Mouse (Mus musculus) forebrain, embryonic 12.5 days (tissue): ENCODE results near the gene Sltm. TPM values are rescaled to one million over a fixed set of nuclear protein-coding genes. Genes with fewer than 3 reads are reported as not detected.

Experiments used
- ATAC-seq: fragments of 200-750 bp; cut with Nextera tagmentation; 2 replicates; pipeline ENCODE4 v1.8.0; 2017; ENCODE audit warnings: moderate TSS enrichment; ENCODE audit not compliant: low FRiP score
- H3K27ac ChIP-seq: fragments of 300-500 bp; sonication (generic); 2 replicates; pipeline ENCODE4 v1.5.1; 2016; ENCODE audit warnings: mild to moderate bottlenecking
- H3K27me3 ChIP-seq: fragments of 300-500 bp; sonication (generic); 2 replicates; pipeline ENCODE4 v1.6.1; 2016; ENCODE audit warnings: mild to moderate bottlenecking
- H3K36me3 ChIP-seq: fragments of 300-500 bp; sonication (generic); replicated peaks from 2 replicates; pipeline ENCODE4 v1.6.1; 2016; ENCODE audit warnings: mild to moderate bottlenecking
- H3K4me1 ChIP-seq: fragments of 300-500 bp; sonication (generic); 2 replicates; pipeline ENCODE4 v1.6.1; 2016
- H3K4me2 ChIP-seq: fragments of 300-500 bp; sonication (generic); 2 replicates; pipeline ENCODE4 v1.6.1; 2016; ENCODE audit warnings: mild to moderate bottlenecking, moderate library complexity
- H3K4me3 ChIP-seq: fragments of 300-500 bp; sonication (generic); replicated peaks from 2 replicates; pipeline ENCODE4 v1.5.1; 2016; ENCODE audit warnings: mild to moderate bottlenecking
- H3K9ac ChIP-seq: fragments of 300-500 bp; sonication (generic); 2 replicates; pipeline ENCODE4 v1.6.1; 2016; ENCODE audit warnings: mild to moderate bottlenecking
- H3K9me3 ChIP-seq: fragments of 300-500 bp; sonication (generic); 2 replicates; pipeline ENCODE4 v1.6.1; 2016
- whole genome bisulfite sequencing: fragments of 180-500 bp; shearing (Covaris S2); methylation state at CpG from one replicate; pipeline ENCODE4 v1.1.7; 2016; 5-methylcytosine and 5-hydroxymethylcytosine counted together
- polyA plus RNA-seq: library from polyadenylated mRNA; unstranded; fragments of >200 nt; fragmentation: Nextera tagmentation; extraction: Ambion mirVana; gene quantifications from 2 replicates; pipeline ENCODE4 v1.2.1, GENCODE M21; 2016

Sltm gene
- polyA plus RNA-seq, 1 experiment from 2014 or later, result 85.8 TPM

- H3K4me1 ChIP-seq, result no peaks in the 10 kb centered on the region
- ATAC-seq, result no peak
- no peak overlapping the region for H3K4me3 ChIP-seq
- H3K4me2 ChIP-seq, result no peak overlapping the region
- no peaks in the 10 kb centered on the region for H3K27me3 ChIP-seq
- H3K27ac ChIP-seq, result no peak overlapping the region
- WGBS, result 69% methylated on average over 3 of the region's 3 CpGs
- no peaks in the 10 kb centered on the region for H3K9me3 ChIP-seq
- peaks cover 13% of the 10 kb centered on the region; the same call in 1 of the 2 replicates for H3K36me3 ChIP-seq
- H3K9ac ChIP-seq, result no peak overlapping the region
Measured at GRCm38 (mm10) chr9:70611026-70611673, 68.6 kb downstream of the Sltm start.

DNA sequence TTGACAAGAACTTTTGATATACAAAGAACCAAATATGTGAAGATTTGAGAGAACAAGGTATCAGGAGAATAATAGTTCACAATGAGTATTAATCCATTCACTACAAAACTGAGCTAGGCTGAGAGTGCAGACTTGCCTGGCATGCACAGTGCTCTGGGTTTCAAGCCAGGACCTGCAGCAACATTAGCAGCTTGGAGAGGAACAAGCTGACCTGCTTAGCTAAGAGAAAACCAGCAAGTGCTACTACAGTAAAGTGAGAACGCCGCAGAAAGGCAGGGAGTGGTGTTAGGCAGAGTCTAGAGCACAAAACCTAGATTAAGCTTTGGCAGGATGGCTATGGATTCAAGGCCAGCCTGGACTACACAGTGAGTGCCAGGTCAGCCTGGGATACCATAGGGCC, 87.2 kb downstream of the Sltm start:
- H3K36me3 ChIP-seq, result no peaks in the 10 kb centered on the region
- no peak for ATAC-seq

DNA sequence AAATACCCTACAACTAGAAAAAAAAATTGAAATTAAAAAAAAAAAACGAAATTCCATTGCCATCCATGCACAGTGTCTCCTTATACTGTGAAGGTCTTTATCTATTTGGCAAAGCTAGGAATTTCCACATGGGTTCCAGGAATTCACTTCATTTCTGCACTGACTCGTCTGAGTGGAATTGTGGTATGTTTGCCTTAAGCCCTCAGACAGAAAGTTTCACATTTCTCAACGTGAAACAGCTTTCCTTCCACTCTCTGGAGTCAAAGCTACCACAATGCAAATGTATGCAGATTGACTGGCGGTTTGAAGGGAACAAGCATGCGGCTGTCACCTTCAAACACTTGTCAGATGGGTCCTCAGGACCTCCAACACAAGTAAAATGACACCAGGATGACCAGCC, 89.1 kb downstream of the Sltm start:
- Histone ChIP-seq H3K4me2 (no peak overlapping the region), H3K9ac (no peak overlapping the region), H3K27ac (no peak overlapping the region), H3K27me3 (no peaks in the 10 kb centered on the region), H3K4me3 (no peak overlapping the region), H3K9me3 (no peaks in the 10 kb centered on the region), H3K36me3 (no peaks in the 10 kb centered on the region), H3K4me1 (no peaks in the 10 kb centered on the region)
- ATAC-seq, result no peak
- 35% methylated on average over 5 of the region's 5 CpGs for WGBS

More for the DNA sequence above, 87.2 kb downstream of the Sltm start:
- no peaks in the 10 kb centered on the region for H3K27me3 ChIP-seq
- H3K27ac ChIP-seq, result no peak overlapping the region
- no peak overlapping the region for H3K9ac ChIP-seq
- WGBS, result 91% methylated on average over 2 of the region's 2 CpGs
- no peaks in the 10 kb centered on the region for H3K4me1 ChIP-seq
- no peak overlapping the region for H3K4me2 ChIP-seq
- H3K9me3 ChIP-seq, result no peaks in the 10 kb centered on the region
- no peak overlapping the region for H3K4me3 ChIP-seq

- Histone ChIP-seq H3K36me3 (no peaks in the 10 kb centered on the region), H3K4me2 (no peak overlapping the region), H3K9ac (no peak overlapping the region), H3K27me3 (no peaks in the 10 kb centered on the region), H3K4me1 (no peaks in the 10 kb centered on the region), H3K4me3 (no peak overlapping the region), H3K27ac (no peak overlapping the region), H3K9me3 (no peaks in the 10 kb centered on the region)
- no peak for ATAC-seq
- WGBS, result 87% methylated on average over 2 of the region's 2 CpGs
Measured at GRCm38 (mm10) chr9:70636748-70637147, 94.2 kb downstream of the Sltm start.

Other genes with a start within 250 kb of the Sltm start
- gene Ccnb2, start 121.2 kb upstream of the Sltm start, polyA plus RNA-seq, result 174 and 176 TPM in 2 replicates
- gene Rnf111, start 39.0 kb upstream of the Sltm start, polyA plus RNA-seq, result 43.0 and 45.8 TPM in 2 replicates
- 0.47 and 0.85 TPM in 2 replicates for gene Gm10642, start 113.5 kb downstream of the Sltm start, polyA plus RNA-seq
- gene Mindy2, start 114.4 kb downstream of the Sltm start, polyA plus RNA-seq, result 13.4 and 13.7 TPM in 2 replicates
- gene Adam10, start 136.2 kb downstream of the Sltm start, polyA plus RNA-seq, result 78.8 and 80.0 TPM in 2 replicates